Mouse (Mus musculus): ENCODE measurements around the gene Ltb4r2. TPM values are rescaled to one million over a fixed set of nuclear protein-coding genes. Genes with fewer than 3 reads are reported as not detected.
"Not testable (repeated sequence)": the region's sequence is repeated elsewhere in the genome, so short reads cannot be mapped to it uniquely, and the experiment has no call there.

Ltb4r2 gene
- polyA plus RNA-seq, 1 experiment, result not detected

- Histone ChIP-seq H3K27ac (ENCODE audit: insufficient read depth, low read depth, low read length) (no peak overlapping the region), H3K4me3 (ENCODE audit: insufficient read depth, low read depth, low read length) (no peak overlapping the region), H3K4me1 (ENCODE audit: control insufficient read depth, insufficient read depth, low read length) (peaks cover 12% of the 10 kb centered on the region)
- 83% methylated on average over 10 of the region's 10 CpGs for WGBS
- TF ChIP-seq CTCF (IDR thresholded peaks at IDR 0.05; ENCODE audit: insufficient read depth, low read depth, low read length), result no peak
- TF ChIP-seq POLR2A (IDR thresholded peaks at IDR 0.05; ENCODE audit: insufficient read depth, low read depth, low read length), result no peak
Measured at GRCm38 (mm10) chr14:55747051-55747847, 14.0 kb upstream of the Ltb4r2 start.

- Histone ChIP-seq H3K27ac (ENCODE audit: insufficient read depth, low read depth, low read length) (no peak overlapping the region), H3K4me3 (ENCODE audit: insufficient read depth, low read depth, low read length) (no peak overlapping the region), H3K4me1 (ENCODE audit: control insufficient read depth, insufficient read depth, low read length) (peaks cover 10% of the 10 kb centered on the region)
- WGBS, result 82% methylated on average over 6 of the region's 6 CpGs
- TF ChIP-seq POLR2A (IDR thresholded peaks at IDR 0.05; ENCODE audit: insufficient read depth, low read depth, low read length) (no peak), CTCF (IDR thresholded peaks at IDR 0.05; ENCODE audit: insufficient read depth, low read depth, low read length) (no peak)
Measured at GRCm38 (mm10) chr14:55757566-55757965, 3.7 kb upstream of the Ltb4r2 start.

GRCm38 (mm10) chr14:55758363-55758784, 2.9 kb upstream of the Ltb4r2 start, which contains the start of gene Cideb:
TSS of gene Cideb (minus strand) at chr14:55758458.
- no peak for TF ChIP-seq POLR2A (IDR thresholded peaks at IDR 0.05; ENCODE audit: insufficient read depth, low read depth, low read length)
- TF ChIP-seq CTCF (IDR thresholded peaks at IDR 0.05; ENCODE audit: insufficient read depth, low read depth, low read length), result no peak
- WGBS, result 11% methylated on average over 8 of the region's 8 CpGs
- Histone ChIP-seq H3K27ac (ENCODE audit: insufficient read depth, low read depth, low read length) (no peak within 1 kb of the TSS), H3K4me3 (ENCODE audit: insufficient read depth, low read depth, low read length) (no peak within 1 kb of the TSS), H3K4me1 (ENCODE audit: control insufficient read depth, insufficient read depth, low read length) (peaks cover 13% of the 10 kb centered on the region)

GRCm38 (mm10) chr14:55760156-55760555, 1.1 kb upstream of the Ltb4r2 start:
- H3K4me1 ChIP-seq (ENCODE audit: control insufficient read depth, insufficient read depth, low read length), result peaks cover 13% of the 10 kb centered on the region
- not testable (repeated sequence) for H3K27ac ChIP-seq (ENCODE audit: insufficient read depth, low read depth, low read length); H3K4me3 ChIP-seq (ENCODE audit: insufficient read depth, low read depth, low read length)
- WGBS, result 1% methylated on average over 6 of the region's 6 CpGs
- peak; percentile 34; the same call in 1 of the 2 replicates for TF ChIP-seq CTCF (IDR thresholded peaks at IDR 0.05; ENCODE audit: insufficient read depth, low read depth, low read length)

GRCm38 (mm10) chr14:55762001-55762821, 983 bp downstream of the Ltb4r2 start:
- Histone ChIP-seq H3K4me1 (ENCODE audit: control insufficient read depth, insufficient read depth, low read length) (peaks cover 13% of the 10 kb centered on the region), H3K27ac (ENCODE audit: insufficient read depth, low read depth, low read length) (no peak overlapping the region), H3K4me3 (ENCODE audit: insufficient read depth, low read depth, low read length) (peak overlapping the region; percentile 59)
- no peak for TF ChIP-seq POLR2A (IDR thresholded peaks at IDR 0.05; ENCODE audit: insufficient read depth, low read depth, low read length)
- no peak for TF ChIP-seq CTCF (IDR thresholded peaks at IDR 0.05; ENCODE audit: insufficient read depth, low read depth, low read length)
- WGBS, result 2% methylated on average over 77 of the region's 77 CpGs

- TF ChIP-seq POLR2A (IDR thresholded peaks at IDR 0.05; ENCODE audit: insufficient read depth, low read depth, low read length), result no peak
- TF ChIP-seq CTCF (IDR thresholded peaks at IDR 0.05; ENCODE audit: insufficient read depth, low read depth, low read length), result no peak
- Histone ChIP-seq H3K27ac (ENCODE audit: insufficient read depth, low read depth, low read length) (no peak overlapping the region), H3K4me3 (ENCODE audit: insufficient read depth, low read depth, low read length) (no peak overlapping the region), H3K4me1 (ENCODE audit: control insufficient read depth, insufficient read depth, low read length) (peaks cover 21% of the 10 kb centered on the region)
- WGBS, result 58% methylated on average over 7 of the region's 7 CpGs
Measured at GRCm38 (mm10) chr14:55763166-55763565, 1.9 kb downstream of the Ltb4r2 start.

GRCm38 (mm10) chr14:55765696-55766095, 4.5 kb downstream of the Ltb4r2 start, which contains the start of gene Ltb4r1:
TSS of gene Ltb4r1 (plus strand) at chr14:55765962.
- Histone ChIP-seq H3K27ac (ENCODE audit: insufficient read depth, low read depth, low read length) (no peak within 1 kb of the TSS), H3K4me1 (ENCODE audit: control insufficient read depth, insufficient read depth, low read length) (peaks cover 21% of the 10 kb centered on the region), H3K4me3 (ENCODE audit: insufficient read depth, low read depth, low read length) (no peak within 1 kb of the TSS)
- TF ChIP-seq POLR2A (IDR thresholded peaks at IDR 0.05; ENCODE audit: insufficient read depth, low read depth, low read length) (no peak), CTCF (IDR thresholded peaks at IDR 0.05; ENCODE audit: insufficient read depth, low read depth, low read length) (no peak)
- 75% methylated on average over 4 of the region's 4 CpGs for WGBS

GRCm38 (mm10) chr14:55767519-55768414, 6.5 kb downstream of the Ltb4r2 start:
- Histone ChIP-seq H3K4me3 (ENCODE audit: insufficient read depth, low read depth, low read length) (peak overlapping the region; percentile 41), H3K4me1 (ENCODE audit: control insufficient read depth, insufficient read depth, low read length) (peaks cover 9% of the 10 kb centered on the region), H3K27ac (ENCODE audit: insufficient read depth, low read depth, low read length) (no peak overlapping the region)
- TF ChIP-seq CTCF (IDR thresholded peaks at IDR 0.05; ENCODE audit: insufficient read depth, low read depth, low read length) (peak; percentile 36; the same call in 1 of the 2 replicates), POLR2A (IDR thresholded peaks at IDR 0.05; ENCODE audit: insufficient read depth, low read depth, low read length) (0 out of 2 replicates have a peak, but pooled peaks have one; percentile 20)
- WGBS, result 12% methylated on average over 52 of the region's 52 CpGs

All from olfactory bulb, adult 2 months (tissue).